Mouse (Mus musculus): Measurements from ENCODE around the gene Bbof1.

Gene Bbof1

GRCm38 (mm10) chr12:84468701-84469100 lies 59.8 kb downstream of the Bbof1 start:
- DNase-seq (ENCODE audit: low spot score), result no peak

GRCm38 (mm10) chr12:84478937-84479336 lies 70.1 kb downstream of the Bbof1 start:
- DNase-seq (ENCODE audit: low spot score), result no peak

GRCm38 (mm10) chr12:84481251-84481650 lies 72.4 kb downstream of the Bbof1 start:
- DNase-seq (ENCODE audit: low spot score), result no peak

- no peak for DNase-seq (ENCODE audit: low spot score)
These were observed 74.1 kb downstream of the Bbof1 start for GRCm38 (mm10) chr12:84482778-84483585.

DNA sequence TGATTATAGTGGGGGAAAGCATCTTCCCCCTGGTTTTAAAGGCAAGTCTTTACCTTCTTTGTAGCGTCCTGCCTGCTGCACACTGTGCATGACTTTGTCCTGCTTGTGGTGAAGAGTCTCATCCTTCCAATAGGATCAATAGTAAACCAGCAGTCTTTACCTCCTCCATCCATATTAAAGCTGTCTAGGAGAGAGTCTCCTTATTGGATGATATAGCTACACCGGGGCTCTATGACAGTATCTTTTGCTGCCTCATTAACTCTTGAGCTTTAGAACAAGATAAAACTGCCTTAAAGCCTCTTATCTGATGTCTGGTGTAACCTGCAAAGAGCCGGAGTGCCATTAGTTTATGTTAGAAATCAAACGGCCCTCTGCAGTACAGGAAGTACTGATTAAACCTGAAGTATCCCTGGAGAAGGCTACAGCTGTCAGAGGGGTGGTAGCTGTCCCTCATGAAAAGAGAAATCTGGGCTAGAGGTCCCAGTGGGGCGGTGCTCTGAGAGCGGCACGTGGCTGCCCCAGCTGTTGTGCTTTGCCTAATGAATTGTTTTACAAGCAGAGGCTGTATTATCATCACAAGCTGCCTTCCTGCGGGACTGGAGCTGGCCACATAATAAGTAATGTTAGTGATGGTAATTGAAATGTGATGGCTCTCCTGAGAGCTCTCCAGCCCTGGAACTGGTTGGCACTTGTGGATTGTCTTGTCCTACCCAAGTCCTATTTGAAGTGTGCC lies 78.6 kb downstream of the Bbof1 start:
- no peak for DNase-seq (ENCODE audit: low spot score)
